Mouse (Mus musculus): Measurements from ENCODE around the gene Chchd5. TPM values are rescaled to one million over a fixed set of nuclear protein-coding genes. Genes with fewer than 3 reads are reported as not detected.
A peak's percentile ranks its signal among the peaks of the same experiment; 100 is the strongest.

The Chchd5 gene
- polyA plus RNA-seq (2016; fragmentation: Nextera tagmentation; extraction: Ambion mirVana), result 24.1 and 25.2 TPM in 2 replicates

DNA sequence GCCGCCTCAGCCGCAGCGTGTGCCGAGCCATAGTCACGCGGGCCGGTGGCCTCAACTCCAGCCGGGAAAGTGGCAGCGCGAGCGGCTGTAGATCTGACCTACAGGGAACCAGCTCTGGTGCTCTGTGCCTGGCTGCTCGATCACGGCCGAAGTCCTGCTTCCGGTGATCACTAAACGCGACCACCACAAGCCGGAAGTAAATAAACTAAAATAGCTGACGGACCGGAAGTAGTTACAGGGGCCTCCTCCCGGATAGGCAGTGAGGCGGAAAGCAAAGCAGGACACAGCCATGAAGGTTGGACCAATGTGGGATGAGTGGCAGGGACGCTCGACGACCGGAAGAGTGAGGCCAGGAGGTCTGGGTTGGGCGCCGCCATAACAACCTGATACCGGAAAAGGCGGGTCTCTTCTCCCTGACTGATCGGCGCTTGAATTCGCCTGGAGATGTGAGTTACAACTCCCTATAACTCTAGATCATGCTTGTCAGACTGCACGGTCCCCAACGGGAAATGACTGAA is at the start of gene Chchd5:
Gene Chchd5 (plus strand): TSS at position 289 of the 518 bp plus-strand sequence.
- Histone ChIP-seq H3K4me1 (peaks cover 22% of the 10 kb centered on the region), H3K27me3 (ENCODE audit: poor library complexity, severe bottlenecking) (no peaks in the 10 kb centered on the region), H3K9me3 (peaks cover 14% of the 10 kb centered on the region), H3K4me3 (peak within 1 kb of the TSS; percentile 72), H3K27ac (peak within 1 kb of the TSS; percentile 89), H3K36me3 (replicated peaks) (peaks cover 77% of the 10 kb centered on the region)
- WGBS, result under 1% methylated on average over 35 of the region's 35 CpGs
- DNase-seq (ENCODE audit: extremely low spot score, low spot score), result peak; percentile 93

DNA sequence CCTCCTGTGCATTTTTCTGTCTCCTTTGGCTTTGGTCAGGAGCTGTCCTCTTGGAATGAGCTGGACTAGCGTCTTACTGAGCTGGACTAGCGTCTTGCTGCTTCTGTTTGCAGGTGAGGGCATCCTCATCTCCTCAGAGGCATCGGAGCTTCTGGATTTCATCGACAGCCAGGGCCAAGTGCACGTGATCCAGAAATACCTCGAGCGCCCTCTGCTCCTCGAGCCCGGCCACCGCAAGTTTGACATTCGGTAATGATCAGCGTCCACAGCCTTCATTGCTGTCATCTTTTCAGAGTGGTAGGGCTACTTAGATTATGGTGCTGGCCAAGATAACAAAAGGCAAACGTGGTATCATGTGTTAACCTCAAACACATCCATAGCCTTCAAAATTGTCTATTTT is 48.4 kb upstream of the Chchd5 start:
- no peak for DNase-seq (ENCODE audit: extremely low spot score, low spot score)
- 74% methylated on average over 13 of the region's 13 CpGs for WGBS
- Histone ChIP-seq H3K4me3 (no peak overlapping the region), H3K36me3 (replicated peaks) (peaks cover 89% of the 10 kb centered on the region), H3K27me3 (ENCODE audit: poor library complexity, severe bottlenecking) (no peaks in the 10 kb centered on the region), H3K4me1 (no peaks in the 10 kb centered on the region), H3K27ac (no peak overlapping the region), H3K9me3 (peaks cover 5% of the 10 kb centered on the region; the same call in 1 of the 2 replicates)

DNA sequence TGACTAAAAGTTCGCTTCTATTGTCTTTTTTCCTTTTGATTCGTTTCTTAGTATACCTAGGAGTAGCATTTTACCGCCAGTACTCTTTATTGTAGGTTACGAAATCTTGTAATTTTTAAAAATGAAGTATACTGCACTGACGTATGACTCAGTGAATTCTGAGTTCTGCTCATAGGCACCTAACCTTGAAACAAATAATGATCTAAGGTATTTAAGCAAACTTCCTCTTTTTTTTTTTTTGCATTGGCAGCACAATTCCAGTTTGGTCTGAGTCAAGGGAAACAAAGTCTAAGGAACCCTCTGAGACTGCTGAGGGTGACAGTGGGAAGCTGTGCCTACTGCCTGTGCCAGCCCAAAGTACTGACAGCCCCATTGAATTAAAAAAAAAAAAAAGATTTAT is 46.0 kb upstream of the Chchd5 start:
- H3K4me1 ChIP-seq, result no peaks in the 10 kb centered on the region
- no peak overlapping the region for H3K27ac ChIP-seq
- peaks cover 85% of the 10 kb centered on the region for H3K36me3 ChIP-seq (replicated peaks)
- 91% methylated on average over 5 of the region's 5 CpGs for WGBS
- DNase-seq (ENCODE audit: extremely low spot score, low spot score), result no peak
- H3K9me3 ChIP-seq, result peaks cover 5% of the 10 kb centered on the region; the same call in 1 of the 2 replicates
- H3K4me3 ChIP-seq, result no peak overlapping the region
- no peaks in the 10 kb centered on the region for H3K27me3 ChIP-seq (ENCODE audit: poor library complexity, severe bottlenecking)

DNA sequence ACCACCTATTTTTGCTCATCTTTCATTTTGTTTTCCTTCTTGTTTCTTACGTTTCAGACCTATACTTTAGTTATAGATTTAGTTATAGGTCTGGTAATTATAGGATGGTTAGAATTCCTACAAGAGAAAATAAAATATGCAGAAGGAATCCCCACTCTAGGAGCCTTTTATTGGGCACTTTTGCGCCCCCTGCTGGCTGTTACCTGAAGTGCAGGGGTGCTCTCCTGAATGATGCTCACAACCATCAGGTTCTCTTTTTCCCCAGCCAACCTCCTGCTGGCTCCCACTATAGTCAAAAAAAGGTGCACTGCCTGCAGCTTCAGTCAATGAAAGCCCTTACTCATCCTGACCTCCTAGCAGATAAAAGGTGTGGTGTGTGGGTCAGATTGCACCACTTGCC is 44.5 kb upstream of the Chchd5 start:
- Histone ChIP-seq H3K27ac (no peak overlapping the region), H3K36me3 (replicated peaks) (peaks cover 85% of the 10 kb centered on the region), H3K27me3 (ENCODE audit: poor library complexity, severe bottlenecking) (no peaks in the 10 kb centered on the region), H3K4me1 (no peaks in the 10 kb centered on the region), H3K4me3 (no peak overlapping the region), H3K9me3 (peaks cover 5% of the 10 kb centered on the region; the same call in 1 of the 2 replicates)
- 64% methylated on average over 2 of the region's 2 CpGs for WGBS
- no peak for DNase-seq (ENCODE audit: extremely low spot score, low spot score)

DNA sequence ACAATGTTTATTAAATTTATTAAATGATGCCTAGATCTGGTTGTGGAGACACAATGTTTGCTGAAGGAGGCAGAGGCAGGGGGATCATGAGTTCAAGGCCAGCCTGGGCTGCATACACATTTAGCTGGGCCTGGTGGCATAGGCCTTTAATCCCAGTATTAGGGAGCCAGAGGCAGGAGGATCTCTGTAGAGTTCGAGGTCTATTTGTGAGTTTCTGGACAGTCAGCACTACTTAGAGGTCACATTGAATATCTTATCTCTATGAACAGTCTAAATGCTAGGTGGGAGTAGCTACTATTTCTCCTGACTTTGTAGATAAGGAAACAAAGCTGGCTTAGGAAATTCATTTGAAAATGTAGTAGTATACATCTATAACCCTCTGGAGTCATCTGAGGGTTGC is 42.0 kb upstream of the Chchd5 start:
- Histone ChIP-seq H3K9me3 (peaks cover 5% of the 10 kb centered on the region; the same call in 1 of the 2 replicates), H3K27ac (no peak overlapping the region), H3K36me3 (replicated peaks) (peaks cover 80% of the 10 kb centered on the region), H3K4me3 (no peak overlapping the region), H3K27me3 (ENCODE audit: poor library complexity, severe bottlenecking) (no peaks in the 10 kb centered on the region), H3K4me1 (no peaks in the 10 kb centered on the region)
- 83% methylated on average over 1 of the region's 1 CpGs for WGBS
- no peak for DNase-seq (ENCODE audit: extremely low spot score, low spot score)

DNA sequence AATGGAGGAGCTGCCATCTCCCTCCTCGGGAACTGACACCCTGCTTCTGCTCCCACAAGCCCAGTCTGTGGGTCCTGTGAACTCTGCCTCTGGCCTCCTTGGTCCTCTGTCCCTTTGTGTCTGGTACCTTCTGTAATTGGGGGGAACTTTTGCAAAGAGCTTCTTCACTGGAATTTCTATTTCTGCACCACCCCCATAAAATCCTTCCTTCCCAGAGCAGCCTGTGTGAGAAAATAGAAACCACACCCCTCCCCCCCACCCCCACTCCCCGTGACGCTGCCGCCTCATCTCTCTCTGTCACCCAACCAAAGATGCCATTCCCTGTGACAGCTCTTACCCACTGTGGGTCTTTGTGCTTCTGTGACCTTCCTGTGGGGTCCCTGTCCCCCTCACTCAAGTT is 39.1 kb upstream of the Chchd5 start:
- H3K36me3 ChIP-seq (replicated peaks), result peaks cover 87% of the 10 kb centered on the region

DNA sequence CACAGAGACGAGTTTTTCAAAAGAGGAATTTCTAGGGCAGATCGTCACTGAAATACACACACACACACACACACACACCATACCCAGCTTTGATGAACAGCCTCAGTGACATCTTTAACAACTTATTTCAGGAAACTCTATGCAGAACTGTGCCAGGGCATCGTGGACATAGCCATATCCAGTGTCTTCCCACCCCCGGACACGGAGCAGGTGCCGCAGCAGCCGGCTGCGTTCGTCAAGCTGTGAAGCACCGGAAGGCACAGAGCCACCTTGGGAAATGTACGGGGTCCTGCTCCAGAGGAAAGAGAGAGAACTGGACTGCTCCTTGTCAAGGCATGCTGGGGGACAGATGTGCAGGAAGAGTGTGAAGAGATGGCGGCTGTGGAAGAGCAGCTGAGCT is 36.7 kb upstream of the Chchd5 start:
- WGBS, result 91% methylated on average over 12 of the region's 12 CpGs
- no peaks in the 10 kb centered on the region for H3K9me3 ChIP-seq
- DNase-seq (ENCODE audit: extremely low spot score, low spot score), result no peak
- H3K4me3 ChIP-seq, result no peak overlapping the region
- no peaks in the 10 kb centered on the region for H3K4me1 ChIP-seq
- H3K27ac ChIP-seq, result no peak overlapping the region
- no peaks in the 10 kb centered on the region for H3K27me3 ChIP-seq (ENCODE audit: poor library complexity, severe bottlenecking)
- H3K36me3 ChIP-seq (replicated peaks), result peaks cover 64% of the 10 kb centered on the region

More for the DNA sequence above, 39.1 kb upstream of the Chchd5 start:
- 79% methylated on average over 4 of the region's 4 CpGs for WGBS
- H3K4me1 ChIP-seq, result no peaks in the 10 kb centered on the region
- H3K27ac ChIP-seq, result no peak overlapping the region
- no peaks in the 10 kb centered on the region for H3K27me3 ChIP-seq (ENCODE audit: poor library complexity, severe bottlenecking)
- no peak overlapping the region for H3K4me3 ChIP-seq
- H3K9me3 ChIP-seq, result peaks cover 4% of the 10 kb centered on the region; the same call in 1 of the 2 replicates
- no peak for DNase-seq (ENCODE audit: extremely low spot score, low spot score)

DNA sequence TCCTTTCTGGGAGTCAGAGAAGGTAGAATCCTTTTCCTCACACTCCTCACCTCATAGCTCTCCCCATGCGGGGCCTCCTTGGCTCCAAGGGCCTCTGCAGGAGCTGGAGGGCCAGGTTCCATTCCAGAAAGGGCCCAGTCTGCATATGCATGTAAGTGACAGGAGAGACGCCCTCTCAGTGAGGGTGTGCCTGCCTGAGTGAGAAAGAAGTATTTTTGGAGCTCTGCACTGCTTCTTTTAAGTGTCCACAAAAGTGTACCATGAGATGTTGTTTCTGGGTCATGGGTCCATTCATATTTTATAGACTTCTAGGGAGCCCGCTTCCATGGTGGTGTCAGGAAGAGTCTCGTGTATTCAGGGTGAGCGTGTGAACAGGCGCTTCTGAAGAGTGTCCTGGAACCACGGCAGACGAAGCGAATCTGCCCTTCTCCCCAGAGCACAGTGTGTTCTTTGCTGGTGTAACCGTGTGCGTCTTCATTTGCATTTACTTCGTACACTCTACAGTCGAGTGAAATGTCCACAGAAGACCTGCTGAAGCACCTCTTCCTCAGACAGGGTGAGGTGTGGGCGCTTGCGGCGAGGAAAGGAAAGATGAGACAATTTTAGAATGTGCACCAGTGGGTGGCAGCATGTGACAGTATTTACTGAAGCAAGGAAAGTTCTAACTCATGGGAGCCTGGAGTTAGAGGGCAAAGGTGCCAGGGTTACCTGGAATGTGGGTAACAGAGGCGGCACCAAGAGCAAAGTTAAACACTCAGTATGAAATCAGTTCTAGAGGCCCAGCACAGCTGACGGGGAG is 35.4 kb upstream of the Chchd5 start:
- DNase-seq (ENCODE audit: extremely low spot score, low spot score), result no peak
- H3K27me3 ChIP-seq (ENCODE audit: poor library complexity, severe bottlenecking), result no peaks in the 10 kb centered on the region
- no peaks in the 10 kb centered on the region for H3K9me3 ChIP-seq
- peaks cover 54% of the 10 kb centered on the region for H3K36me3 ChIP-seq (replicated peaks)
- no peak overlapping the region for H3K27ac ChIP-seq
- WGBS, result 89% methylated on average over 18 of the region's 18 CpGs
- no peak overlapping the region for H3K4me3 ChIP-seq
- H3K4me1 ChIP-seq, result no peaks in the 10 kb centered on the region

DNA sequence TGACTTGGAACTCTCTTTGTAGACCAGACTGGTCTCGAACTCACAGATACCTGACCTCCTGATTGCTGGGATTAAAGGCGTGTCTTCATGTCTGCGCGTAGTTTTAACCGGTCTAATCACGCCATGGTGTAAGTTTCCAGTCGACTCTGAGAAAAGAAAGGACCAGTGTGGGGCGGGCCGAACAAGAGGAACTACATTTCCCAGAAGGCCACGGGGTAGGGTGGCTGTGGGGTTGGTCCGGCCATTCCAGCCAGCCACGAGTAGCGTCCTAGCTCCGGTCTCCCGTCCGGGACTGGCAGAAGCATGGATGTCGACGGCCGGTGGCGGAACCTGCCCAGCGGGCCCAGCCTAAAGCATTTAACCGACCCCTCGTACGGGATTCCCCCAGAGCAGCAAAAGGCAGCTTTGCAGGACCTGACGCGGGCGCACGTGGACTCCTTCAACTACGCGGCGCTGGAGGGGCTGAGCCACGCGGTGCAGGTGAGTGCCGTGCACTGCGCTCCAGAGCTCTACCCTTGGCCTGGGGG is 28.7 kb upstream of the Chchd5 start, which contains the start of gene Polr1b:
Gene Polr1b (plus strand): TSS at position 212 of the 527 bp plus-strand sequence.
- under 1% methylated on average over 35 of the region's 35 CpGs for WGBS
- peak within 1 kb of the TSS; percentile 87 for H3K4me3 ChIP-seq
- H3K27ac ChIP-seq, result peak within 1 kb of the TSS; percentile 89

DNA sequence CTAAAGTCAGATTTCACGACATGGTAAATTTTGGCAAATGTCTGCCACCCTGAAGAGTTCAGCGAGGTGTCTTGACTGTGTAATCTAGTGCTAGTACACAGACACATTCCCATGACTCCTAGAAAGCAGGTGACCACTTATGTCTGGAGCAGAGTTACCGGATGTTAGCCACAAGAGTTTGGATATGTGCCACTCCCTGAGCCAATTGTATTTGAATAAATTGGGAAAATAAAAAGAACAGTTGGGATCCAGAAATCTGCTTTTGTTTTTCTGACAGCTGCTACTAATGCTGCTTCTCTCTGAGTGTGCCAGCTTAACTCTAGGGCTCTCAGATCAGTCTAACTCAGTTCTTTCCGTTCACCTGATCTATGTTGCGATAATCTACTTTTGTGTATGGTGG is 16.6 kb upstream of the Chchd5 start:
- peaks cover 93% of the 10 kb centered on the region for H3K36me3 ChIP-seq (replicated peaks)
- 92% methylated on average over 5 of the region's 5 CpGs for WGBS
- H3K4me1 ChIP-seq, result no peaks in the 10 kb centered on the region
- no peaks in the 10 kb centered on the region for H3K27me3 ChIP-seq (ENCODE audit: poor library complexity, severe bottlenecking)
- no peak overlapping the region for H3K27ac ChIP-seq
- no peak overlapping the region for H3K4me3 ChIP-seq
- DNase-seq (ENCODE audit: extremely low spot score, low spot score), result no peak
- no peaks in the 10 kb centered on the region for H3K9me3 ChIP-seq

More for the DNA sequence above, 28.7 kb upstream of the Chchd5 start, which contains the start of gene Polr1b:
- H3K4me1 ChIP-seq, result peaks cover 17% of the 10 kb centered on the region
- H3K9me3 ChIP-seq, result peaks cover 4% of the 10 kb centered on the region; the same call in 1 of the 2 replicates
- DNase-seq (ENCODE audit: extremely low spot score, low spot score), result peak; percentile 93
- no peaks in the 10 kb centered on the region for H3K27me3 ChIP-seq (ENCODE audit: poor library complexity, severe bottlenecking)
- H3K36me3 ChIP-seq (replicated peaks), result peaks cover 34% of the 10 kb centered on the region

DNA sequence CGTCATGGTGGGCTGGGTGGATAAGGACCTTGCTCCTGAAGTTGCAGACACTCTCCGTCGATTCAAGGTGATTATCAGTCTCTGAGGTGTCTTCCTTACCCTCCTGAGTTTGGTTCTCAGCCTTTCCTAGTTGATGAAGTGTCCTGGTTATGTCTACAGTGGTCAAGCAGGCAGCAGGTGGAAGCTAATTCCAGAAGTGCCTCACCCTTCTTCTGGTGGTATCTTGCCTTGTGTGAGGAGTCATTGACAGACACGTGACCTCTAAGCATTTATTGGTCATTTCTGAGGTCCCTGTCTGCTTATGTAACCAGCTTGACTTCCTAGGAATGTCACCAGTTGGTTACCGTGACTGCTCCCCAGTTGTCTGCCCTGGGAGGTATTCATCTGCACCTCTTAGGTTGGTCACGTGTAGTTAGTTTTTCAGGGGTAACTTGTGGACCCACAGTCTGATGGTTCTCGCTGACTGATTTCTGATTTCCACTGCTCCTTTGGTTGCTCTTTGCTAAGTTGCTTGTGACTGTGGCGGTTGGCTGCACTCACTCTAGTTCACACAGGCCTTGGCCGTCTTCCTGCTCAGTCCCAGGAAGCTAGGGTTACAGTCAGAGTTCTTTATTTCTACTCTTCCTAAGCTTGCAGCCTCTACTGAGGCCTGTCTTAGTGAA is 13.7 kb upstream of the Chchd5 start:
- H3K27me3 ChIP-seq (ENCODE audit: poor library complexity, severe bottlenecking), result no peaks in the 10 kb centered on the region
- H3K4me1 ChIP-seq, result no peaks in the 10 kb centered on the region
- no peak overlapping the region for H3K27ac ChIP-seq
- H3K4me3 ChIP-seq, result no peak overlapping the region
- peaks cover 97% of the 10 kb centered on the region for H3K36me3 ChIP-seq (replicated peaks)
- WGBS, result 94% methylated on average over 9 of the region's 9 CpGs
- no peak for DNase-seq (ENCODE audit: extremely low spot score, low spot score)
- H3K9me3 ChIP-seq, result no peaks in the 10 kb centered on the region

DNA sequence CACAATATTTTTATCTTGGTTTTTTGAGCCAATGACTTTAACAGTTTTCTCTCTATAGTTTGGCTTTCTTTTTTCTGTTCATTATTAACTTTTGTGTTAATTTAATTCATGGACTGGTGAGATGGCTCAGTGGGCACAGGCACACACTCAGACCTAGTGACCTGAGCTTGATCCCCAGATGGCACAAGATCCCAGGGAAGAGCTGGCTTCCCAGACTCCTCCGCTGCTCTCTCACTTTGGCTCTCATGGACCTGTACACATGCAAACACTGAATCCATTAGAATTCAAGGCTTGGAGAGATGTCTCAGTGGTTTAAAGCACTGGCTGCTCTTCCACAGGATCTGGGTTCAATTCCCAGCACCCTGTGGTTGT is 13.1 kb upstream of the Chchd5 start:
- DNase-seq (ENCODE audit: extremely low spot score, low spot score), result no peak
- H3K9me3 ChIP-seq, result no peaks in the 10 kb centered on the region
- peaks cover 97% of the 10 kb centered on the region for H3K36me3 ChIP-seq (replicated peaks)
- no peak overlapping the region for H3K4me3 ChIP-seq
- H3K27me3 ChIP-seq (ENCODE audit: poor library complexity, severe bottlenecking), result no peaks in the 10 kb centered on the region
- H3K27ac ChIP-seq, result no peak overlapping the region
- no peaks in the 10 kb centered on the region for H3K4me1 ChIP-seq
- WGBS, result 97% methylated on average over 1 of the region's 1 CpGs

Data from forebrain, embryonic 10.5 days (tissue).